Mouse (Mus musculus) cortical plate, adult 2 months (tissue): ENCODE measurements around the gene Lipm. TPM values are rescaled to one million over a fixed set of nuclear protein-coding genes. Genes with fewer than 3 reads are reported as not detected.

Experiments
- H3K27ac ChIP-seq: fragments of 200-500 bp; 2 replicates; pipeline ENCODE4 v1.5.1; 2012; ENCODE audit warnings: low read length, control low read depth, inconsistent platforms; ENCODE audit not compliant: insufficient read depth
- H3K4me1 ChIP-seq: fragments of 200-500 bp; 2 replicates; pipeline ENCODE4 v1.6.1; 2011; ENCODE audit warnings: low read length; ENCODE audit not compliant: control insufficient read depth, insufficient read depth
- H3K4me3 ChIP-seq: fragments of 200-500 bp; 2 replicates; pipeline ENCODE4 v1.5.1; 2011; ENCODE audit warnings: mild to moderate bottlenecking, low read length, control low read depth; ENCODE audit not compliant: insufficient read depth
- CTCF ChIP-seq: fragments of 200-500 bp; IDR thresholded peaks from 2 replicates; pipeline ENCODE4 v1.5.1; 2011; ENCODE audit warnings: mild to moderate bottlenecking, control low read depth, low read length; ENCODE audit not compliant: insufficient read depth; ENCODE audit errors: extremely low read depth
- POLR2A ChIP-seq: fragments of 200-500 bp; IDR thresholded peaks from 2 replicates; pipeline ENCODE4 v1.6.1; 2011; ENCODE audit warnings: mild to moderate bottlenecking, low read length, control low read depth; ENCODE audit not compliant: insufficient read depth; ENCODE audit errors: extremely low read depth
- polyA plus RNA-seq: library from polyadenylated mRNA; depleted of rRNA; stranded (reverse); fragments of >200 nt; gene quantifications from 2 replicates; pipeline ENCODE4 v1.2.3, GENCODE M21; 2012; rRNA removed

Gene Lipm
- 0.13 and 0.19 TPM in 2 replicates for polyA plus RNA-seq

DNA sequence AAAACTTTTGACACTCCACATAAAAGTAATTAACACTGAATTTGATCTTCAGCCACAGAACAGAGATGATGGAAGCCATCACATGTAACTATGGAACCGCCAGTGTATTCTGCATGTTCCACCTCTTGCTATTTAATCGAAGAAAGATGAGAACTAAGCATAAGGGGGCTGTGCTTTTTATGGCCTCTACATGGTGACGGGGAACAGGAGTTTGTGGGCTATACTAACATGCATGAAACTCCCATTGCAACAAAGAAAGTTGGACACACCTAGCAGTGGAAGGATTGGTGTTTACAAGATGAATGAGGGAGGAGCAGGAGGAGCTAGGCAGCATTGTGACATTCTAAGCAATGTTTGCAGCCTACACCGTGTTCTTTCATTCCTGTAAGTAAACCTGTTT, at the start of gene Lipm:
Gene Lipm, plus strand, starts transcription at position 301 of the 400 bp plus-strand sequence.
- no peak for TF ChIP-seq POLR2A
- TF ChIP-seq CTCF = no peak
- H3K4me1 ChIP-seq = no peaks in the 10 kb centered on the region
- H3K27ac ChIP-seq = no peak within 1 kb of the TSS
- H3K4me3 ChIP-seq = no peak within 1 kb of the TSS

GRCm38 (mm10) chr19:34051502-34051901, 49.2 kb upstream of the Lipm start:
- H3K4me1 ChIP-seq = no peaks in the 10 kb centered on the region
- no peak overlapping the region for H3K4me3 ChIP-seq
- H3K27ac ChIP-seq = no peak overlapping the region
- TF ChIP-seq POLR2A = no peak
- no peak for TF ChIP-seq CTCF

GRCm38 (mm10) chr19:34063547-34063946, 37.2 kb upstream of the Lipm start:
- TF ChIP-seq POLR2A (no peak), CTCF (no peak)
- H3K4me3 ChIP-seq = no peak overlapping the region

GRCm38 (mm10) chr19:34064059-34064458, 36.7 kb upstream of the Lipm start:
- Histone ChIP-seq H3K4me3 (no peak overlapping the region), H3K27ac (no peak overlapping the region), H3K4me1 (no peaks in the 10 kb centered on the region; the same call in 1 of the 2 replicates)
- TF ChIP-seq POLR2A = no peak
- no peak for TF ChIP-seq CTCF

More at GRCm38 (mm10) chr19:34063547-34063946, 37.2 kb upstream of the Lipm start:
- no peaks in the 10 kb centered on the region; the same call in 1 of the 2 replicates for H3K4me1 ChIP-seq
- H3K27ac ChIP-seq = no peak overlapping the region

GRCm38 (mm10) chr19:34066779-34067472, 33.8 kb upstream of the Lipm start, which contains the start of gene Lipn:
Gene Lipn, plus strand, starts transcription at chr19:34067358.
- Histone ChIP-seq H3K27ac (no peak within 1 kb of the TSS), H3K4me3 (no peak within 1 kb of the TSS), H3K4me1 (no peaks in the 10 kb centered on the region; the same call in 1 of the 2 replicates)
- TF ChIP-seq POLR2A = no peak
- TF ChIP-seq CTCF = no peak

DNA sequence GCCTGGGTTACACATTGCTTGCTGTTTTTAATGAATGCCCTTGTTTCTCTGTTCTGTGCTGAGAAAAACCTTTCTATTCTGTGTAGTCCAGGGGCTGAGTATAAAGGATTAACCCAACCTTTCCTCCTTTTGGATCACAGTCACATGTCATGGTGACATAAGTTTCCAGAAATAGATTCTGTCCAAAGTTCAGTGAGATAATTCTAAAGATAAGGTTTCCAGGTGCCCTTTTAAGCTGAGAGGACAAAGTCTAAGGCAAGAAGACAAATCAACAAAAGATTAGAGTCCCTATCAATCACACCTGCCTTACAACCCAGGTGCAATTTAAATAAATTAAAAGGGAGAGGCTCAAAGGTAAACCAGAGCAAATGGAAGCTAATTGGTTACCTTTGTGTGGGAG, 26.5 kb upstream of the Lipm start:
- TF ChIP-seq CTCF = no peak
- no peak for TF ChIP-seq POLR2A
- H3K4me1 ChIP-seq = no peaks in the 10 kb centered on the region
- H3K27ac ChIP-seq = no peak overlapping the region
- no peak overlapping the region for H3K4me3 ChIP-seq

DNA sequence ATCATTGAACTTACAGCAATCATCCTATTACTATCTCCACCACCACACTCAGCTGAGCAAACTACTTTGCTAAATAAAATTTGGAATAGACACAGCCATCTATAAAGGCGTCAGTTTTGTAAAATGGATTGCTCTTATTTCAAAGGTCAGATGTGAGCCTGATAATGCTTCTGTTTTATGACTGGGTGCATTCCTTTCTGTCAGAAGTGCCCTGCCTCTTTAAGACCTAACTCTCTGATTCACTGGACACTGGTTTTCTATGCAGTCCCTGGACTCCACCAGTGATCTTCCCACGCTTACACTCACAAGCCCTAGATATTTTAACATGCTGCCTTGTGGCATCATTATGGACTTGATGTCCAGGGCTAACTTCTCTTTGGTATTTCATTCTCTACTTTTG, 22.6 kb upstream of the Lipm start:
- Histone ChIP-seq H3K4me3 (no peak overlapping the region), H3K4me1 (no peaks in the 10 kb centered on the region), H3K27ac (no peak overlapping the region)
- no peak for TF ChIP-seq CTCF

DNA sequence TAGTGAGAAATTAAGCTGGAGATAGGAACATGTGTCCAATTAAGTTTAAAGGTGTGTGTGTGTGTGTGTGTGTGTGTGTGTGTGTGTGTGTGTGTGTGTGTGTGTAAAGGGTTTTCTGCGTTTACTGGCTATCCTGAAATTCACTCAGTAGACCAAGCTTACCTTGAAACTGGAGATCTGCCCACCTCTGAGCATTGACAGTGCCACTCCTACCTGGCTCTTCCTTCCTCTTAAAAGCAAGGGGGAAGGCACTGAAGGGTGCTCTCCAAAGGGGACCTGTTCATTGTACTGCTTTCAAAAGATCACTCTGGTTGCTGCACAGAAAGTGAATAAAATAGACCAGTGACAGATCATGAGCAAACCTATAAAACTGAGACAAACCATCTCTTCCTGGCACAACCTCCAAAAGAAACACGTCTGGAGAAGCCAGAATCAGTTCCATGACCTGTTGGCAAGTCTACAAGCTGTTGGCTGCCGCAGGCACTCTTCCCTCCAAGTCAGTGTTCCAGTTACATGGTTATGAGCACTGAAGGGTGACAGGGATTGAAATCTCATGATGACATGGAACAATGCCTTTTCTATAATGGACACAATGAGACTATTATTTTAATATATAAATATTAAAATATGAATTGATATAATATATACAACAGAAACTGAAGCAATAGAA, 11.6 kb upstream of the Lipm start:
- TF ChIP-seq POLR2A (no peak), CTCF (no peak)
- Histone ChIP-seq H3K27ac (no peak overlapping the region), H3K4me3 (no peak overlapping the region), H3K4me1 (no peaks in the 10 kb centered on the region)

- Histone ChIP-seq H3K4me3 (no peak overlapping the region), H3K27ac (no peak overlapping the region), H3K4me1 (no peaks in the 10 kb centered on the region)
- TF ChIP-seq POLR2A = no peak
- no peak for TF ChIP-seq CTCF
These were observed 5.4 kb upstream of the Lipm start for GRCm38 (mm10) chr19:34095381-34095780.

DNA sequence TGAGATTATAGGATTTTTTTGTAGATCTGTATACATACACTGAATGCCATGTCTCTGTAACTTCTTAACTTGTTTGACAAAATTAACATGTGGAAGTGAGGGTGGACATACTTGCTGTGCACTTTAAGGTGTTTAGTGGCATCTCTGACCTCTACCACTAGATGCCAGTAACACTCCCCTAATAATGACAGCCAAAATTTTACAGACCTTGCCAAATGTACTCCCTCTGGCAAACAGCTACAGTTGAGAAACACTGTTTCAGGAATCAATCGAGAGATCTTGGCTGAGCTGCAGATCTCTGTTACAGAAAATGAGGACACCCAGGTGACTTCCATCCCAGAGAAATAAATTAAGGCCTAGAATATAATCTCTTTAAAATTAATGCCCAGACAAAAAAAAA, 4.5 kb upstream of the Lipm start:
- Histone ChIP-seq H3K27ac (no peak overlapping the region), H3K4me1 (no peaks in the 10 kb centered on the region), H3K4me3 (no peak overlapping the region)
- no peak for TF ChIP-seq POLR2A
- no peak for TF ChIP-seq CTCF
